Mouse (Mus musculus): ENCODE results near the gene Plac9a. TPM values are rescaled to one million over a fixed set of nuclear protein-coding genes. Genes with fewer than 3 reads are reported as not detected.
A peak's percentile ranks its signal among the peaks of the same experiment; 100 is the strongest.
"Not testable (repeated sequence)": the region's sequence is repeated elsewhere in the genome, so short reads cannot be mapped to it uniquely, and the experiment has no call there.

The Plac9a gene
- polyA plus RNA-seq, 1 experiment: not detected

DNA sequence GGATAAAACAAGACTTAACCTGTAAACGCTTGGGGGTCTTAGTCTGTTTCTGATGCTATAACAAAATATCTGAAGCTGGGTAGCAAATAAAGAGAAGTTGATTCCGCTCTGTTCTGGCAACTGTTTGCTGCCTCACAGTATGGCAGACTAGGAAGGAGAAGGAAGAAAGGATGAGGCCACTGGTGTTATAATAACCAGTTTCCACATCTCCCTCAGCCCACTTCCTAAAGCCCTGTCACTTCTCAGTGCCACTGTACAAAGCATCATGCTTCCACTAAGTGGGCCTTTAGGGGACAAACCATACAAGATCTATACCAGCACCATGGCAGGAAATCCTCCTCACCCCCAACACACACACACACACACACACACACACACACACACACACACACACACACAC lies 52.5 kb downstream of the Plac9a start:
- Histone ChIP-seq H3K4me1 (ENCODE audit: control insufficient read depth, insufficient read depth, low read length) (no peaks in the 10 kb centered on the region), H3K4me3 (ENCODE audit: insufficient read depth, low read depth, low read length) (no peak overlapping the region), H3K27ac (ENCODE audit: insufficient read depth, low read depth, low read length) (no peak overlapping the region)
- 100% methylated on average over 2 of the region's 2 CpGs for WGBS
- TF ChIP-seq POLR2A (IDR thresholded peaks at IDR 0.05; ENCODE audit: insufficient read depth, low read depth, low read length) (no peak), CTCF (IDR thresholded peaks at IDR 0.05; ENCODE audit: insufficient read depth, low read depth, low read length) (no peak)

DNA sequence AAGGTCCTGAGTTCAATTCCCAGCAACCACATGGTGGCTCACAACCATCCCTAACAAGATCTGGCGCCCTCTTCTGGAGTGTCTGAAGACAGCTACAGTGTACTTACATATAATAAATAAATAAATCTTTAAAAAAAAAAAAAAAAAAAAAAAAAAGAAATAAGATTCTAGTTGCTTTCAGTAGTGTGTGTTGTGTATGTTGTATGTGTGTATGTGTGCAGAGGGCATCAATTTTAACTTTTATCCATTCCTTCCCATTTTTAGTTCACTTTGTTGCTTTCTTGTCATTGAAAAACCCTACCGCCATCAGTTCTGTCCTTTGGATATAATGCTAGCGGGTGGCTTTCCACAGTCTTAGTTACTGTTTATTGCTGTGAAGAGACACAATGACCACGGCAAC lies 54.2 kb downstream of the Plac9a start:
- H3K4me3 ChIP-seq (ENCODE audit: insufficient read depth, low read depth, low read length); H3K4me1 ChIP-seq (ENCODE audit: control insufficient read depth, insufficient read depth, low read length); H3K27ac ChIP-seq (ENCODE audit: insufficient read depth, low read depth, low read length): not testable (repeated sequence)
- WGBS: 88% methylated on average over 3 of the region's 4 CpGs

DNA sequence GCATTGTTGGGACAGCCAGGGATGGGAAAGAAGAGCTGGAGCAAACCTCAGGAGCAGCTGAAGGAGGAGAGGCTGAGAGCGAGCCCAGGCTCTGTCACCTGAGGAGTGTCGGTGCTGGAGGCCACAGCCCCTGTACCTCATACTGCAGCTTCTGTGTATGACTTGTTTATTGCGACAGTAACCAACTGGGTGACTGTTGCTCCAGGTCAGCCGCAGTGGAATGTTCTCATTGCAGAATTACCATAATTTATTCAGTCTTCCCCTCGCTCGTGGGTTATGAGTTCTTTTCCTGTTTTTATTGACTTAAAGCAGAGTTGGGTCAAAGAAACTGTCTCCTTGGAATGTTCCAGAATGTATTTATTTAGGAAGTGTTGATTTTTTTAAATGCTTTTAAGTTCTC lies 54.7 kb downstream of the Plac9a start:
- no peak for TF ChIP-seq POLR2A (IDR thresholded peaks at IDR 0.05; ENCODE audit: insufficient read depth, low read depth, low read length)
- no peak for TF ChIP-seq CTCF (IDR thresholded peaks at IDR 0.05; ENCODE audit: insufficient read depth, low read depth, low read length)
- WGBS: 88% methylated on average over 6 of the region's 6 CpGs
- H3K4me3 ChIP-seq (ENCODE audit: insufficient read depth, low read depth, low read length): no peak overlapping the region
- no peaks in the 10 kb centered on the region for H3K4me1 ChIP-seq (ENCODE audit: control insufficient read depth, insufficient read depth, low read length)
- H3K27ac ChIP-seq (ENCODE audit: insufficient read depth, low read depth, low read length): no peak overlapping the region

DNA sequence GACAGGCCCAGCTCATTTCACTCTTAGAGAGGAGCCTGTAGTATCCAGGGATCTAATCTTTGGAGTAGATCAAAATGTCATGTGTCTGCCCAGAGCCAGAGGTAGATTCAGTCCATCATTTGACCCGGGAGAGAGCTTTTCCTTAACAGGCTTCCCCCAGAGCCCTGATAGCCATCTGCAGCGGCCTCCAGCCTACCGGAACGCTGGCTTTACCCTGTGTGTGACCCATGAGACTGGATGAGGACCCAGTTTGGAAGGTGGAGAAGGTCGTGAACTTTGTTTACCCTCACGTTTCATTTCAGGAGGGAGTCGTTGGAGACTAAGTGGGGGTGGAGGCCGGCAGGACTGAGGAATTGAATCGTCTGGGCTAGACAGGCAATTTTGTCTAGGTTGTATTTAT lies 55.2 kb downstream of the Plac9a start:
- Histone ChIP-seq H3K4me1 (ENCODE audit: control insufficient read depth, insufficient read depth, low read length) (peaks cover 4% of the 10 kb centered on the region; the same call in 1 of the 2 replicates), H3K27ac (ENCODE audit: insufficient read depth, low read depth, low read length) (no peak overlapping the region), H3K4me3 (ENCODE audit: insufficient read depth, low read depth, low read length) (no peak overlapping the region)
- 76% methylated on average over 9 of the region's 9 CpGs for WGBS
- TF ChIP-seq CTCF (IDR thresholded peaks at IDR 0.05; ENCODE audit: insufficient read depth, low read depth, low read length): no peak
- no peak for TF ChIP-seq POLR2A (IDR thresholded peaks at IDR 0.05; ENCODE audit: insufficient read depth, low read depth, low read length)

DNA sequence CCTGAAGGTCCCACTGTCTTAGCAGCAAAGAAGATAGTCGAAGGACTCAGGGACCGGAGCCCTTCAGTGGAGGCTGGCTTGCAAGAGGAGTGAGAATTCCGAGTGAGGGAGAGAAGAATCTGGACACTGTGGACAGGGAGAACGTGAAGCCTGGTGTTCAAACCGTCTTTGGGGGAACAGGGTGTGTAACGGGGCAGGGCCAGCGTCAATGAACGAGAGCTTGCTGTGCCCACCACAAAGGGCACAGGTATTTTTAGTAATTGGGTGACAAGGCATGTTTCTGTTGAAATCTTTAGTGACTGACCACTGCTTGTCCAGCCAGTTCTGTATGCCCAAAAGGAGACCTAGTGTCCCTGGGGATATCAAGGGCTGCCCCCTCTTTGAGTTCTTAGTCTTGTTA lies 56.4 kb downstream of the Plac9a start:
- TF ChIP-seq POLR2A (IDR thresholded peaks at IDR 0.05; ENCODE audit: insufficient read depth, low read depth, low read length): no peak
- no peak for TF ChIP-seq CTCF (IDR thresholded peaks at IDR 0.05; ENCODE audit: insufficient read depth, low read depth, low read length)
- H3K27ac ChIP-seq (ENCODE audit: insufficient read depth, low read depth, low read length): no peak overlapping the region
- peaks cover 13% of the 10 kb centered on the region for H3K4me1 ChIP-seq (ENCODE audit: control insufficient read depth, insufficient read depth, low read length)
- WGBS: 88% methylated on average over 8 of the region's 8 CpGs
- H3K4me3 ChIP-seq (ENCODE audit: insufficient read depth, low read depth, low read length): no peak overlapping the region

DNA sequence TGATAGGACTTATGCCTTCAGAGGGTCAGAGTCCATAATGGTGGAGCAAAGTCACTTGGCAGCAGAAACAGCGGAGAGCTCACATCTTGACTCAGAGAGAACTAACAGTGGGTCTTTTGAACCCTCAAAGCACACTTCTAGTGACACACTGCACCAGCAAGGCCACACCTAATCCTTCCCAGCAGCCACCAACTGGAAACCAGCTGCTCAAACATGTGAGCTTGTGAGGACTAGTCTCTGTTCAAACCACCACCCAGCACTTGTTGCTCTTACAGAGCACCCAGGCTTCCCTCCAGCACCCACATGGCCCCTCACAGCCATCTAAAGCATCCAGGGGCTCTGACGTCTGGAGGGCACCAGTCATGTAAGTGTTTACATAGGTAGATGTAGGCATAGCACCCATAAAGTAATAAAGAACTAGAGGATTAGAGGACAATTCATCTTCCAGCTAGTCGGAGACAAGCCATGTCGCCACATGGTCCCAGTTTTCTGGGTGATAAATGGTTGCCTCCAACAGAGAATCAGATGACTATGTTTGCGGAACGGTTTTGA lies 57.0 kb downstream of the Plac9a start:
- TF ChIP-seq CTCF (IDR thresholded peaks at IDR 0.05; ENCODE audit: insufficient read depth, low read depth, low read length): no peak
- no peak for TF ChIP-seq POLR2A (IDR thresholded peaks at IDR 0.05; ENCODE audit: insufficient read depth, low read depth, low read length)
- WGBS: 96% methylated on average over 6 of the region's 6 CpGs

DNA sequence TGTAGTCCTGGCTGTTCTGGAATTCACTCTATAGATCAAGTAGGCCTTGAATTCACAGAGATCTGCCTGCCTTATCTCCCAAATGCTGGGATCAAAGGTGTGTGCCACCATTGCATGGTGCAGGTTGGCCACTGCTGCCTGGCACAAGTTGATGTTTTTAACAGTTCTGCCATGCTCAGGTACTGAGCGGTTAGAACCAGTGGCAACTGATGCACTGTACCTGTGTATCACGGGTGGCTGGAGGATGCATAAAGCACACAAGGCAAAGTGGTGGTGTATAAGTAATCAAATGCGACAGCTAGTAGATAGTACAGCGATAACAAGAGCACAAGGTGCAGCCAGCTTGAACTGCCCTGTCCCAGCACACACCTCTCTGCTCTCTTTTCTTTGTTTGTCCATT lies 58.5 kb downstream of the Plac9a start:
- Histone ChIP-seq H3K27ac (ENCODE audit: insufficient read depth, low read depth, low read length) (no peak overlapping the region), H3K4me1 (ENCODE audit: control insufficient read depth, insufficient read depth, low read length) (peaks cover 13% of the 10 kb centered on the region), H3K4me3 (ENCODE audit: insufficient read depth, low read depth, low read length) (no peak overlapping the region)
- 98% methylated on average over 4 of the region's 4 CpGs for WGBS
- TF ChIP-seq CTCF (IDR thresholded peaks at IDR 0.05; ENCODE audit: insufficient read depth, low read depth, low read length) (no peak), POLR2A (IDR thresholded peaks at IDR 0.05; ENCODE audit: insufficient read depth, low read depth, low read length) (no peak)

More for the DNA sequence above, 57.0 kb downstream of the Plac9a start:
- peaks cover 13% of the 10 kb centered on the region for H3K4me1 ChIP-seq (ENCODE audit: control insufficient read depth, insufficient read depth, low read length)
- H3K27ac ChIP-seq (ENCODE audit: insufficient read depth, low read depth, low read length): no peak overlapping the region
- no peak overlapping the region for H3K4me3 ChIP-seq (ENCODE audit: insufficient read depth, low read depth, low read length)

DNA sequence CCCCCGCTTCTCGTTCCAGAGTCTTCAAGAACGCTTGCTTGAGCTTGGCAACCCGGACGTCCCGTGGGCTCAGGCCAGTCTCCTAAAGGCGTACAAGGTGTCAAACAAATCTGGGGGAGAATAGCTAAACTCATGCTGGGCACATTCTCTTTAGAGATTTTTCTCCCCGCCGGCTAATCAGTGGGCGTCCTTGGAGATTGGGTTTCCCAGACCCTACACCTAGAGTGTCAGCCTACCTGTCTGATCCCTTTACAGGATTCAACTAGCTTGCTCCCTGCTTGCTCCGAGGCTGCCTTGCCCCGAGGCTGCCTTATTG lies 60.3 kb downstream of the Plac9a start:
- Histone ChIP-seq H3K27ac (ENCODE audit: insufficient read depth, low read depth, low read length) (no peak overlapping the region), H3K4me3 (ENCODE audit: insufficient read depth, low read depth, low read length) (peak overlapping the region; percentile 56), H3K4me1 (ENCODE audit: control insufficient read depth, insufficient read depth, low read length) (peaks cover 13% of the 10 kb centered on the region)
- 22% methylated on average over 12 of the region's 12 CpGs for WGBS
- TF ChIP-seq CTCF (IDR thresholded peaks at IDR 0.05; ENCODE audit: insufficient read depth, low read depth, low read length) (no peak), POLR2A (IDR thresholded peaks at IDR 0.05; ENCODE audit: insufficient read depth, low read depth, low read length) (no peak)

DNA sequence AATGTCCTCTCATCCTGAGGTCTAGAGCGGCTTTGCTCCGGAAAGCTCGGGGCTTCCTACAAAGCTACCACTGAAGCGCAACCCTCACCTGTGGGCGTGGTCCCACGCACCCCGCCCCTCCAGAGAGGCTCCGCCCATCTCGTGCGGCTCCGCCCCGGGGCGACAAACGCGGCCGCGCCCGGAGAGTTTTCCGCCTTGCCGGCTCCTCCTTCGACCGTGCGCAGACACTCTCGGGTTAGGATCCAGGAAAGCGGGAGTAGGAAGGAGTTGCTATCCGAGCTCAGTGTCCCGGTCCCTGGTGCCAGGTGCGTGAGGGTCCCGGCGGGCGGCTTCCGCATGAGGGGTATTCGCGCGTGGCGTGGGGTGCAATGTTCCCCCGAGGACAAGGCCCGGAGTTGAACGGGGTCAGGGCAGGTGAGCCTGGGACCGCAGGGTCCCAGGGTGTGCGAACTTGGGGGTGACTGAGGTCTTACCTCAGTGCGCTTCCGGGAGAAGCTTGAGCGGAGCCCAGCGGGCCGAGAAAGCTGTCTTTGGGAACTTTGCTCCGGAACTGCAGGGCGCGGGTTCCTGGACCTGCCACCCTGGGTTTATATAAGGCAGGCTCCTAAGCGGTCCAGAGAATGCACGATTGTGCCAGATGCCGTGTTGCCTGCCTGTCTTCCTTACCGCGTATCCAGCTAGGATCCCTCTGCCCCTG lies 60.8 kb downstream of the Plac9a start, which contains the start of gene Anxa11:
Gene Anxa11 (plus strand): TSS at position 166 of the 697 bp plus-strand sequence.
- H3K27ac ChIP-seq (ENCODE audit: insufficient read depth, low read depth, low read length): no peak within 1 kb of the TSS
- WGBS: 1% methylated on average over 54 of the region's 54 CpGs
- peak within 1 kb of the TSS; percentile 56 for H3K4me3 ChIP-seq (ENCODE audit: insufficient read depth, low read depth, low read length)
- TF ChIP-seq CTCF (IDR thresholded peaks at IDR 0.05; ENCODE audit: insufficient read depth, low read depth, low read length) (no peak), POLR2A (IDR thresholded peaks at IDR 0.05; ENCODE audit: insufficient read depth, low read depth, low read length) (no peak)
- H3K4me1 ChIP-seq (ENCODE audit: control insufficient read depth, insufficient read depth, low read length): peaks cover 13% of the 10 kb centered on the region
